8 mouse cellular contexts compared by ENCODE assay signal in the genomic region with DNA sequence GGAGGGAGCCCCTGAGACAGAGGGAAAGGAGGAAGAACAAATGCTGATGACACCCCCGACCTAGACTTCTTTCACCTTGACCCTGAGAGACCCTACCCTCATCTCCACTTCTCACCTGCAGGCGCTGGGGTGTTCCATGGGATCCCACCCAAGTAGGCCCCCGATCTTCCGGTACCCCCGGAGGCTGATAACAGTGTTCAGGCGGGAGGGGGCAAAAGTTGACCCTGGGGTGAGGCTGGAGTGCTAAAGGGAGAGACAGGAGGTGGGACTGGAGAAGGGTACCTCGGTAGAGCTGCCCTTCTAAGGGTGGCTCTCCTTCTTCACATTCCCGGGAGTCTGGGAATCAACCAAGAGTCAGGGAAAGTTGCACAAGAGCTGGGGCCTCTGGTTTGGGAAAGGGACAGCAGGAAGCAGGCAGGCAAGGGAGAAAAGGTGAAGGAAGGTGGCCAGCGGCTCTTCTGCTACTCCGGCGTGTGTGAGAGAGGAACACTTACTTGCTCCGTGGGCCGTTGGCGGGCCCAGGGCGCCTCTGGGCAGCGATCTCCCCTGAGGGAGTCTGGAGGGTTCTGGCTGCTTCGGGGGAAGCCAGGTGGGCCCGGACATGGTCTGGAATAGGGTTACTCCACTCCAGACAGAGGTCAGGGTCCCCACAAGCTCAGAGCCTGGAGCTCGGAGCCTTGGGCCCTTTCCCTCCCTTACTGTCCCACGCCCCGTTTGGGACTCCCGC. TPM values are rescaled to one million over a fixed set of nuclear protein-coding genes. Genes with fewer than 3 reads are reported as not detected.
DNase-seq lines count a peak whose midpoint lies in the region; ATAC-seq and TF ChIP-seq lines count a peak whose summit lies in the region.

No protein-coding gene starts in this region.

- H3K36me3 ChIP-seq in hindbrain, embryonic 11.5 days (ENCODE audit: control insufficient read depth, insufficient read depth, low read length), result 0 out of 2 replicates have a peak, but pooled peaks cover 2% of the 10 kb centered on the region

- in situ Hi-C loops in Patski (cut with MboI; ENCODE audit: low pct_unique_long_range_greater_than_20kb), result no loop called here

- H3K4me2 ChIP-seq in hindbrain, embryonic 11.5 days (replicated peaks; ENCODE audit: low read depth, low read length), result peak overlapping the region; percentile 65

- peak; percentile 32 for ATAC-seq in Patski
- peak; percentile 61; the same call in 1 of the 2 replicates for ATAC-seq in hindbrain, embryonic 11.5 days (ENCODE audit: low FRiP score)

- H3K4me3 ChIP-seq in cerebellum, adult 2 months (replicated peaks; ENCODE audit: insufficient read depth, low read depth, low read length), result peak overlapping the region; percentile 31
- peak overlapping the region; percentile 40 for H3K4me3 ChIP-seq in hindbrain, embryonic 11.5 days (ENCODE audit: low read depth, low read length)

- H3K27me3 ChIP-seq in cerebellum, adult 2 months (ENCODE audit: control insufficient read depth, insufficient read depth, low read length), result no peaks in the 10 kb centered on the region
- H3K27me3 ChIP-seq in Patski, result no peaks in the 10 kb centered on the region
- no peaks in the 10 kb centered on the region for H3K27me3 ChIP-seq in hindbrain, embryonic 11.5 days (ENCODE audit: control insufficient read depth, insufficient read depth, low read length)

- H3K27ac ChIP-seq in cerebellum, adult 2 months (ENCODE audit: insufficient read depth, low read length), result no peak overlapping the region
- peak overlapping the region; percentile 40 for H3K27ac ChIP-seq in hindbrain, embryonic 11.5 days (ENCODE audit: low read depth, low read length)

- no peaks in the 10 kb centered on the region for H3K9me3 ChIP-seq in hindbrain, embryonic 11.5 days (ENCODE audit: control insufficient read depth, low read length)

- no peak for DNase-seq in cerebellum, adult 2 months
- DNase-seq in cerebellum, postnatal 4 days (ENCODE audit: low spot score in 2 of 2), result no peak
- no peak for DNase-seq in Patski (ENCODE audit: low read depth, low spot score)
- no peak for DNase-seq in hindbrain, embryonic 11.5 days (ENCODE audit: low spot score)
- DNase-seq in lung, postnatal 14 days, result peak; percentile 40
- DNase-seq in urinary bladder, adult 18-20 months (ENCODE audit: low spot score in 2 of 2), result no peak
- no peak for DNase-seq in cerebellum, adult 11 months
- no peak for DNase-seq in frontal cortex, postnatal 14 days (ENCODE audit: low spot score in 2 of 2)

- no peaks in the 10 kb centered on the region for H3K4me1 ChIP-seq in cerebellum, adult 2 months (ENCODE audit: control insufficient read depth, insufficient read depth, low read length)
- H3K4me1 ChIP-seq in hindbrain, embryonic 11.5 days (replicated peaks; ENCODE audit: control insufficient read depth, insufficient read depth, low read length), result peaks cover 13% of the 10 kb centered on the region

- CTCF ChIA-PET in Patski (lab: Charles Lee), result interaction anchor here (0.9 kb wide), 1 partner anchor 20 kb away, joined by 3 read pairs; a partner anchor contains a TSS

- TF ChIP-seq POLR2A in cerebellum, adult 2 months (IDR thresholded peaks at IDR 0.05; ENCODE audit: borderline replicate concordance, insufficient read depth, low read length), result no peak

- H3K9ac ChIP-seq in hindbrain, embryonic 11.5 days (ENCODE audit: low read depth, low read length), result peak overlapping the region; percentile 72

- no peak for TF ChIP-seq CTCF in cerebellum, adult 2 months (IDR thresholded peaks at IDR 0.05; ENCODE audit: borderline replicate concordance, insufficient read depth, low read depth, low read length)
- no peak for TF ChIP-seq CTCF in Patski (IDR thresholded peaks at IDR 0.05)

- POLR2A ChIA-PET in Patski (lab: Charles Lee), result interaction anchor here (1.2 to 1.5 kb wide), 2 partner anchors 9 to 20 kb away, joined by 3 to 5 read pairs; no protein-coding TSS in a partner anchor

- WGBS in cerebellum, adult 2 months, result 12% methylated on average over 22 of the region's 22 CpGs
- WGBS in hindbrain, embryonic 11.5 days, result 4% methylated on average over 22 of the region's 22 CpGs

RNA-seq across cellular contexts. Expression of a gene that starts 0.6 kb away (rescaled TPM):
- polyA plus RNA-seq in cerebellum, adult 2 months (2012; rRNA removed), result 10.3 and 11.0 TPM in 2 replicates
- polyA plus RNA-seq in Patski (2021), result 155 TPM
- polyA plus RNA-seq in hindbrain, embryonic 11.5 days (2014; fragmentation: Nextera tagmentation; extraction: Ambion mirVana), result 27.4 and 28.6 TPM in 2 replicates

RNA-seq across cellular contexts. Expression of a gene that starts 6.2 kb away (rescaled TPM):
- 208 and 224 TPM in 2 replicates for polyA plus RNA-seq in cerebellum, adult 2 months (2012; rRNA removed)
- 268 TPM for polyA plus RNA-seq in Patski (2021)
- polyA plus RNA-seq in hindbrain, embryonic 11.5 days (2014; fragmentation: Nextera tagmentation; extraction: Ambion mirVana), result 138 and 140 TPM in 2 replicates

RNA-seq across cellular contexts. Expression of a gene that starts 19.2 kb away (rescaled TPM):
- 27.9 and 28.2 TPM in 2 replicates for polyA plus RNA-seq in cerebellum, adult 2 months (2012; rRNA removed)
- 13.0 TPM for polyA plus RNA-seq in Patski (2021)
- polyA plus RNA-seq in hindbrain, embryonic 11.5 days (2014; fragmentation: Nextera tagmentation; extraction: Ambion mirVana), result 8.6 and 9.0 TPM in 2 replicates

RNA-seq across cellular contexts. Expression of a gene that starts 19.8 kb away (rescaled TPM):
- polyA plus RNA-seq in cerebellum, adult 2 months (2012; rRNA removed), result 31.0 and 31.6 TPM in 2 replicates
- 27.5 TPM for polyA plus RNA-seq in Patski (2021)
- 7.1 and 7.5 TPM in 2 replicates for polyA plus RNA-seq in hindbrain, embryonic 11.5 days (2014; fragmentation: Nextera tagmentation; extraction: Ambion mirVana)

RNA-seq across cellular contexts. Expression of a gene that starts 26.3 kb away (rescaled TPM):
- polyA plus RNA-seq in cerebellum, adult 2 months (2012; rRNA removed), result 155 and 165 TPM in 2 replicates
- polyA plus RNA-seq in Patski (2021), result 1.8 TPM
- polyA plus RNA-seq in hindbrain, embryonic 11.5 days (2014; fragmentation: Nextera tagmentation; extraction: Ambion mirVana), result 6.2 and 8.1 TPM in 2 replicates
